Mouse (Mus musculus) MEL-GATA-1-ER (cell line): Measurements from ENCODE around the gene Hapln3.
A peak's percentile ranks its signal among the peaks of the same experiment; 100 is the strongest.

ENCODE experiments used
- DNase-seq: peaks from one replicate; pipeline ENCODE4 v3.0.0-alpha.2; 2012; ENCODE audit warnings: low read depth; ENCODE audit errors: extremely low read depth

The Hapln3 gene

DNA sequence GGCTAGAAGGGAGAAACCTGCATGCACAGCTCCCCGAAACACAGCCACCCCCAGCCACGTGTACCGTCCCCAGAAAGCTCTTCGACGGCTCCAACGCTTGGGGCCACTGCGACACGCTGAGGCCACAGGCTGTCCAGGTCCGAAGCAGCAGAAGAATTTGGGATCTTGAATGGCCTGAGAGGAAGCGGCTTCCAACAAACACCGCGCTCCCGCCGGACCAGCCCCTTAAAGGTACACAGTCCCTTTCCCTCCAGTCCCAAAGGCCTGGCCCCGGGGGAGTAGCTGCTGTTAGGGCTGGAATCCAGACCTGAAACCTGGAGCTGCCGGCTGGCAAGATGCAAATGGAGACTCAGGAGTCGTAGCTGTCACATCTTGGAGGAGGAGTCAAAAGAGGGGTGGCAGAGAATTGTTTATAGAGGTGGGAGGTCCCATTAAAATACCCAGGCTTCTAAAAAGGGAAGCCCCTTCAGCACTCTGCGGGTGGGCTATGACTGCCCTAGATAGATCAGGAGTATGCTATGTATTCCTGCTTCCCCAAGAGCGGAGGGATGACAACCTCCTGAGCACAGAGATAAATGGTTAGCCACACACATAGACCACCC lies at the start of gene Hapln3:
TSS of gene Hapln3 (minus strand) at position 176 of the 602 bp plus-strand sequence.
- DNase-seq: no peak

DNA sequence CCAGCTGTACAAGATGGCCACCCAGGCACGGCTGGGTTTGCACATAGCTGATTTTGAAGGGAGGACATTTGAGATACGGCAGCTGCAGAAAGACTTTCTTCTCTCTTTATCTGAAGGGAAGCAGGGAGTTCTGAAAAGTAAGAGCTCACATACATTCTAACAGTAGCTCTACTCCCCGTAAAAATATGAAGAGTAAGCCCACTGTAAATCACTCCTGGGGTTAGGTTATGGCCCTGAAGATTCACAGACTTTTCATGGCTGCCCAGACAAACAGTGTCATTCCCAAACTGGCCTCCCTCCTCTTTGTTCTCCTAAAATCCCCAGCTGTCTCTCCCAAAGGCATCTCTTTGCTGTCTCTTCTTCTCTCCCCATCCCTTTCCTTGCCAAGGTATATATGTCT lies 43.0 kb upstream of the Hapln3 start:
- no peak for DNase-seq

DNA sequence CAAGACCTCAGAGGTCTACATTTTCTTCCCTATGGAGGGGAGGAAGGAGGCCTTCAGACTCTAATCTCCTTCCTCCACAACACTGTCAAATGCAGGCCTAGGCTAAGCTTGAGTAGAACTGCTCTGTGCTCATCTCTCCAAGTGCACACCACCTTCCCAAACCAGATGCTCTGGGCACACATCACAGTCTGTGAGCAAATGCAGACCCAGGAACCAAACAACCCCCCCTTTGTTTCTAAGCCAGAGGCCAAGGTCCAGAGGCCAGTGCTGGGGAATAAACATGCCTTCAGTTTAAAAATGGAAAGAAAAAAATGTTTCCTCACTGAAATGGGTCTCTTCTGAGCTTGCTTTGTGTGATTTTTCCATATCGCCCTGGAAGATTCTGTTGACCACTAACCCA lies 41.0 kb upstream of the Hapln3 start:
- no peak for DNase-seq

DNA sequence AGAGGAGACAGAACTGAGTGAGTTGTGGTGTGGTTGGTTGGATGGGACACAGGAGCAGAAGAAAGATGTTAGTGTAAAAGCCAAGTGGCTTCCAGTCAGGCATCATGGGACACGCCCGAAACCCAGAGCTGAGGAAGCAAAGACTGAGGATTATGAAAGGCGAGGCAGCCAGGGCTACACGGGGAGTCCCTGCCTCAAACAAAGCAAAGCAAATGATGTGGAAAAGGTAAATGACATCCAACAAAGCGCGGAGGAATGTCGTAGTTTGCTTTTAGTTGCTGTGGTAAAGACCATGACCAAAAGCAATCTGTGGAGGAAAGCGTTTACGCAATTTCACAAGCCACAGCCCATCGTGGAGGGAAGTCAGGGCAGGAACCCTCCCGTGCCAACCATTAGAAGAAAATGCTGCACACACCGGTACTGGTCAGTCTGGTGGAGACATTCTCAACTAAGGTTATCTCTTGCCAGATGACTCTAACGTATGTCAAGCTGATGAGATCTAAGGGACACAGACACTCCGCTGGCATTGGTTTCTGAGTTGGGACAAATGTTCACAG lies 36.3 kb upstream of the Hapln3 start:
- DNase-seq: no peak

DNA sequence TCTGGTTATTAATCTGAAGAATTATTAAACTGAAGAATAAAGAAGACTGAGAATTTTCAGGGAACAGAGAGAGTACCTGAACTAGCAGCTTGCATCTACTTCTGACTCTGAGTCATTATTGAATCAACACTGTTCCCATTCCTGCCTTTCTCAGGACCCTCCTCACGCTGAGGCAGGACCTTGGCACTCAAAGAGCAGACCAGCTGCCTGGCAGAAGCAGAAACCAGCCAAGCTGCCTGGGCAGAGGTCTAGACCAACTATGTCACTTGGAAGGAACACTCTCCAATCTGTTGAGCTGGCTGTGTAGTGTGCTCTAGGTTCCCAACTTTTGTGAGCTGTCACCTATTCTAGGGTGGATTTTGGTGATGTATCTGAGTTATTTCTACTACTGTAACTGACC lies 28.6 kb upstream of the Hapln3 start:
- no peak for DNase-seq

DNA sequence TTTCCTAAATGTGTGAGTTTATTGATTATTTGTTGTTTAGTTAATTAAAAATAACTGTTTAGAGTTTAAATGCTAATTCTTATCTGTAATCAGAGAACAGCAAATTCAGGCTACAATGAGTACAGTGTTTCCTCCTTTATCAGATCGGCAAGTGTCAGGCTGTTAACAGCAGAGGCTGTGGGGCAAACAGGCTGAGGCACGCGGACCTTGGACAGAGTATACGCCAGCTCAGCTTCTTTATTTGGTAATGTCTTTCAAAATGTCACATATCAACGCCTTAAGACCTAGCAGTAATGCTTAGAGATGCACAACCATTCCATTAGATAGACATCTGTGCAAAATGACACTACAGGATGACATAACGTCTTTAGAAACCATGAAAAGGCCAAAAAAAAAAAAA lies 18.7 kb upstream of the Hapln3 start:
- DNase-seq: peak; percentile 4

DNA sequence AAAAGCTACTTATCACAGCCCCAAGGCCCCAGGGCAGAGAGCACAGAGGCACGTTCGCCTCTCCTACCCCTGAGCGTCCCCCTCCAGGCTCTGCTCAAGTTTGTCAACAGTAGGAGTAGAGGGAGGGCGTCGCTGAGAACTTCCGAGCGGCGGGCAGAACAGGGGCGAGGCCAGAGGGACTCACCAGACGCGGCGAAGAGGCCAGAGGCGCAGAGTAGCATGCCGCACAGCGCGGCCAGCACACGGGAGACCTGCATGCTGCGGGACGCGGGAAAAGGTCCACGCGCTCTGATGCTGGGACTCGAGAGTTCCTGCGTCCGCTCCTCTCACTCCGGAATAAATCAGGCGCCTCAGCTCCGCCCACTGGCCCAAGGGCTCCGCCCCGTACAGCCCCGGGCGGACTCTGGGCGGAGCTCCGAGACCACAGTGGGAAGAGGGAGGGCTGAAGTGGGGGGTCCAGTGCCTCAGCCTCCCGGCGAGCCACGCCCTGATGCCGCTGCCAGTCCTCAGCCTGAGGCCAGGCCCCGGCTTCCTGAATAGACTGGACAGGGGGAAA lies 18.0 kb upstream of the Hapln3 start, which contains the start of gene Mfge8:
TSS of gene Mfge8 (minus strand) at position 350 of the 556 bp plus-strand sequence.
- DNase-seq: peak; percentile 50

DNA sequence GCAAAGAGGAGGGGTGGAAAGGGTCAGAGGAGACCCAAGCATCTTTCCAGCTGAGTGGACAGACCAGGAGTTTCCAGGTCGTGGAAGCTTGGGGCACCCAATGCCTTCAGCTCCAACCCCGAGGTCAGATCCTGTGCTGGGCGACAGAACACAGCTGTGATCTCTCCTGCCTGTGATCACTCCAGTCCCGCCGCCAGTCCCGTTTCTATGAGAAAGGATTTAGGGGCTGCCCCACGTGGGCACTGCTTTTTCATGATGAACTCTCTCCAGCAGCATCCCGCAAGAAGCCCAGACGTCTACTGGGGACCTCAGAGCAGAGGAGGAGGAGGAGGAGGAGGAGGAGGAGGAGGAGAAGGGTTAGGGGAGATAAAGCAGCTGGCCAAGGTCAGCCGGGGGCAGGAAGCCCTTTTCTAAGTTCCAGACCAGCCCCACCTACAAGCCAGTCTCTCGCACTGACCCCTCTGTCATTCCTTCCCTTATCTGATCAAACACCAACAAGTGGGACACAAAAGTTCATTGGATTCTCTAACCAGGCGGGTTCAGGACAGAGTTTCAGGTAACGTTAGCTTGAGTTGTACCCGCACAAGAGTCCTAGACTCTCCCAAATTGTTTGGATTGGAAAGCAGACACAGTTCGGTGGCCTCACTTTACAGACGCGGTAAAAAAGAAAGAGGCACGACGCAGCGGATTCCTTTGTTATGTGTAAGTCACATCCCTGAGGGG lies 17.3 kb upstream of the Hapln3 start:
- peak; percentile 6 for DNase-seq

DNA sequence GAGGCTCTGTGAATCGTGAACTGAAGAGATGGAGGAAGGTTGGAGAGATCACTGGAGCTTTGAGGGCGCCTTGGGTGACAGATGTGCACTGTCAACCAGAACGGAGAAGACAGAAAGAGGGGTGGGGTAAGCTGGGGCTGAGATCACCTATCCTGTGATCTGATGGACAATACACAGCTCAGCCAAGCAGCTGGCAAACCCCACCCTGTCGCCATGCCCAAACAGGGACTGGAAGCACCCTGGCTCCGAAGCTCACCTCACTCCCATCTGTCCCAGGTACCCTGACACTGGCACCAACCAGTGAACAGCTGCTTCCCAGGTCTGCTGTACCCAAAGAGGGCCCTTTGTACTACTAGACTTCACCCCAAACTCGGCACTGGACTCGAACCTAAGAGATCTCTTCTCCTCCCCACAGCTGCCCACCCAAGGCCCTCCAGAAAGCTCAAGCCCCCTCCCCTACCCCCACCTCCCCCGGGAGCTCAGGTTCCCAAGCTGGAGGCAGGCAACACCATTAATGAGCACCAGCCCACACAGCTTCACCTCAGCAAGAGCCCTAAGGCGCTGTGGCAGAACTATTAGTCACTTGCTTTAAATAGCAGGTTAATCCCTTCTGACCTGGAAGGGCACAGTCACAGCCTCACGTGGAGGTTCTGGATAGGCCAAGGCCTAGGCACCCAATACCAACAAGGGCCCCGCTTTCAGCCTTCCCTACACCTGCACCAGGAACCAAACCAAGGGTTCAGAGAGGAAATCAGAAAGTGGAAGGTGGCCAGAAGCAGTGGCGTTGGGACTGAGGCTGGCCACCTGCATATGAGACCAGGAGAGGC lies 16.4 kb upstream of the Hapln3 start:
- DNase-seq: no peak

DNA sequence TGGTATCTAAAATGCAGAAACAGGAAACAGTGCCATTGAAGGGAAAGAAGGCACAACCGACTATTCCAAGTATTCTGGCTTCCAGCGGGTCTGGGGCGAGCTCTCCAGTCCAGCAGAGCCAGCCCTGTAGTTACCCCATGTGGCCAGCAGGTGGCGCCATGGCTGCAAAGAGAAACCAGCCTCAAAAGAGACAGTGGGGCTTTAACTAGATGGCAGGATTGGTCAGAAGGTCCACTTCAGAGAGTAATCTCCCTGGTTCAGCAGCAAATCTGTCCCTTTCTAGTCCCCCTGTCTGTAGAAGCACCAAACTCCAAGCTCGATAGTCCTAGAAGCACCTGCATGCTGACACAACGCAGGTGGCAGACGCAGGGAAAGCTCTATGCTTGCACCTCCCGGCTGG lies 10.1 kb upstream of the Hapln3 start:
- DNase-seq: peak; percentile 20

DNA sequence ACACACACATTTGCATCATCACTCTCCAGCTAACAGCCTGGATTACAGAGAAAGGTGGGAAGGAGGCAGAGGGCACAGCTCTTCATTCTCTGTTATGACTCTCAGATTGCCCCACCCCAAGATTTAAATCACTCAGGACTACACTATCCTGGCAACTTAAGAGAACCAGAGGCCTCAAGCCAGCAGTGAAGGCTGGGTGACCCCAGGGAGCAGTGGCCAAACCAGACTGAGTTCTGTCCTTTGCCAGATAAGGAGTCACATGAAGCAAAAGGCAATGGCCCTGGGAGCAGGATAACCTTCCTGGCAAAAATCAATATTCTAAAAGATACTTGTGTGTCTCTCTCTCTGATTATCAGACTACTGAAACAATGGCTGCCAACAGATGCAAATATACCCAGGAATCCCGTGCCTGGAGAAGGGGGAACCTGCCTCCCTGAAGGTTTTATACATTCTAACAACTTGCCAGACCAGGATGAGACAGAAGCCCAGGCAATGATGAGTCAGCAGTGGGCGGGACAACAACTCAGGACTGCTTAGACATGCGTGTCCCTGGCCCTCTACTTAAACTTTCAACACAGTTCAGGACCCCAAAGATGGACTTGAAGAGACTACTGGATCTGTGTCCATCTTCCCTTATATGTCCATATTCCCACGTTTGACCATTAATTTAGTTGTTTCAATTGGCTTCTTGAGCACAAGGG lies 9.2 kb upstream of the Hapln3 start:
- DNase-seq: no peak

DNA sequence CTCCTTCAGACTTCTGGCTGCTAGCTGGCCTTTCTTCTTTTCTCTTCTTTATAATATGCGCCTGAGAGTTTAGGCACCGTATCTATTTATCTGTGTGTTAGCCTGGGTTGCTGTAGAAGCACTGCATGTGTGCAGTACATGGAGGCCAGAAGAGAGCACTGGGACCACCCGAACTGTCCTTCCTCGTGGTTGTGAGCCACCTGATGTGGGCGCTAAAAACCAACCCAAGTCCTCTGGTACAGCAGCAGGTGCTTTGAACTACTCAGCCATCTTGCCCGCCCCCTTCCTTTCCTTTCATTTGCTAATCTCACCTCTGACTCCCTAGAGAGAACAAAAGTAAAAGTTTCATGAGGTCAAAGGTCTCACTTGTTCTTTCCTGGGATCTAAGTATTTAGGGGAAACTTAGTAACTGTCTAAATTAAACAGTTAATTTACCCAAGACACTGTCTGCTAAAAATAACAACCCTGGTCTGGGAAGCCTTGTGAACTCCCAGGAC lies 8.6 kb upstream of the Hapln3 start:
- DNase-seq: no peak

DNA sequence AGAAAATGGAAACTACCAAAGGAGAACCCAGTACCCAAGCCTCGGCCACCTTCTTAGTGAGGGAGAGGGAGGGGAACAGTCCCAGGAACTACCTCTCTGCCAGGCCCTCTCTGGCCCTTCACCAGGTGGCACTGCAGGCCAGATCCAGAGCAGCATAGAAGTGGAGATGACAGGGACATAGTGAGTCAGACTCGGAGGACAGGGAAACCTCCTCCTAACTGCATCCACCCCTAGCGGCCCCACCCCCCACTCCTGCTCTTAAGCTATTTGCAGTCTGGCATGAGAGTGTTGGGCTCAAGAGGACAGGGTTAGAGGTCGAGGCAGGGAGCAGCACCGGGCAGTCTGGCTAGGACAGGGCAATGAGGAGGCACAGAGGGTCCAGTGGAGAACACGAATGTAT lies 2.6 kb upstream of the Hapln3 start:
- DNase-seq: no peak

DNA sequence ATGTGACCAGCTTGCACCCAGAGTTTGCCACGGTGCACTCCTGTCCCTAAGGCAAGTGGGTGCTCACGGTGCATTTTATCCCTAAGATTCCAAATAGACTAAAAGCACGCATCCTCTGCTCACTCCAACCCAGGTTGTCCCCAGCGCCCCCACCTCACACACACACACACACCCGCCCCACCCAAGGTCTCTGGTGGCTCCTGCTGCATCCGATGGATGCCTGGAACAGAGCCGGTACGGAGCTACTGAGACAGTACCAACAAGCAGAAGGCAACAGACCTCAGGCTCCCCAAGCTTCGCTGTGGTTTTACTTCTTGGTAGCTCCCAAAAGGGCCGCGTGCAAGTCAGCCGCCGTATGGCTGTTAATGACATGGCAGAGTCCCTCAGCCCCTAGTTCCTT lies 433 bp downstream of the Hapln3 start:
- DNase-seq: no peak

DNA sequence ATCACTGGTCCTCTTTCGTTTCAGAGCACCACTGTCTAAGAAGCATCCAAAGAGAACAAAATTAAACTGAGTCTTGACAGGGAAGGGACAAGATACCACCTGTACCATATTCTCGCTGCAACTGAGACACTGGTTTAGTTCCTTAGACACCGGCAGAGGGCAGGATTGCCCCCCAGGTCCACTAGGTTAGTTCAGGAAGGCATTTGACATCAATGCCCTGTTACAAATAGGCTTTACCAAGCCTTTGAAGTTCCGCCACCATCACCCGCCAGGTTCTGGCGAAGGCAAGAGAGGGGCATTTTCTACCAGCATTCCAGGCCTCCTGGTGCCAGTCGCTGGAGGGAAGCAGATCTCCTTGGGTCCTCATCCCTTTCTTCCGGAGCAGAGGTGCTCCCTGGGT lies 935 bp downstream of the Hapln3 start:
- no peak for DNase-seq

DNA sequence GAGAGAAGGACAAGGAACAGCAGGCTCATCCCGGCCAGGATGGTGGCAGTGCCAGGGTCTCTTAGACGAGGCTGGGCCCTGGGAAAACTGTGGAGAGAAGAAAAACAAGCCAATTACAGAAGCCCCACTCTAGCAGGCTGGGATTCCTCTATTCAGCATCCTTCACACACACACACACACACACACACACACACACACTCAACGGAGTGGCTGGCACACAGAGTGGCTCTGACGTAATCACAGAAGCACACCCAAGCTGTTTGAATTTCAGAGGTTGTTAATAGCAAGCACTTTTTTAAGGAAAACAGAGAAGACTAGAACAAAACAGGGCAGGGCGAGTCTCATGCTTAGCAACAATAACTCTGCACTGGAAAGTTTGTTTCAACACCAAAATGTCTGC lies 7.4 kb downstream of the Hapln3 start:
- no peak for DNase-seq

DNA sequence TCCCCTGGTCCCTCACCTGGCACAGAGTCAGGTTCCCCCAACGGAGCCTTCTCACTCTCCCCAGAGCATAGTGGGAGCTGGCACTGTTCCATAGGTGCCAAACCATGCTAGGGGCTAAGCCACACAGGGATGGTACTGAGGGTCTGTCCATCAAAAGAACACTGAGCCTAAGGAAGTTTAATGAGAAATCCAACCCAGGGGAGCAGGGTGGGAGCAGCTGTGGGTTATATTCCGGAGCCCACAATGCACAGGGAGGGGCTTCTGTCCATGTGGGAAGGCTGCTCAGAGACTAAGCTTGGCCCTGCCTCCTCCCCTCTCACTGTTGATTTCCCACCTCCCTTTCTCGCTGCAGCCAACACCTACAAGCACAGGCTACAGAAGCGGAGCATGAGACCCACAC lies 17.0 kb downstream of the Hapln3 start:
- DNase-seq: no peak

DNA sequence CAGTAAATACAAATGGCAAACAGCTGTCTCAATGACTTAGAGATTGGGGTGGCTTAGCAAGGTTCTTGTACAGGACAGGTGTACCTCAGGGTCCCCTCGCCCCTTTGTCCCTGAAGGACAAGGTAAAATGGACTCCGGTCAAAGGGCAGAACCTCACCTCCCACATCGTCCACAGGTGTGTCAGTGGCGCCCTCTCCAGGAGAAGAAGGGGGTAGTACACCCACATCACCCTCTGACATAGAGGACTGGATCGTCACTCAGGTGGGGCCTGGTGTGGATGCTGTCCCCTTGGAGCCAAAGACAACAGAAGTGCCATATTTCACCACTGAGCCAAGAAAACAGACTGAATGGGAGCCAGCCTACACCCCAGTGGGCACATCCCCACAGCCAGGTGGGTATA lies 34.3 kb downstream of the Hapln3 start:
- no peak for DNase-seq

DNA sequence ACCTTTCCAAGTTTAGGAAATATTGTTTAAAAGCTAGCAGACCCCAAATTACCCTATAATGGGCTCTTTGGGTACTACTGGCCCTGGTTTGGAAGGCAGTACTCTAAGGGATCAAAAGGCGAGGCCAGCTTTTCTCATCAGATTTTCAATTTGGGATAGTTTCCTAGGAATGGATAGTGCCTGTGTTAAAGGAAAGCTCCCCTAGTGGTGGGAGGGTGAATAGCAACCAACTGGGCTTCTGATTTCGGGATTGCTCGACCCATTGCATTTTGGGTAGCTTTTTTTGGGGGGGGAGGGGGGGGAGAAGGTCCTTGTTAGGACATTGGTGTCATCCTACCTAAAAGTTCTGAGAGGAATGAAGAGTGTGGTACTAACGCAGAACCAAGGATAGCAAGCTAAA lies 41.7 kb downstream of the Hapln3 start:
- DNase-seq: no peak

DNA sequence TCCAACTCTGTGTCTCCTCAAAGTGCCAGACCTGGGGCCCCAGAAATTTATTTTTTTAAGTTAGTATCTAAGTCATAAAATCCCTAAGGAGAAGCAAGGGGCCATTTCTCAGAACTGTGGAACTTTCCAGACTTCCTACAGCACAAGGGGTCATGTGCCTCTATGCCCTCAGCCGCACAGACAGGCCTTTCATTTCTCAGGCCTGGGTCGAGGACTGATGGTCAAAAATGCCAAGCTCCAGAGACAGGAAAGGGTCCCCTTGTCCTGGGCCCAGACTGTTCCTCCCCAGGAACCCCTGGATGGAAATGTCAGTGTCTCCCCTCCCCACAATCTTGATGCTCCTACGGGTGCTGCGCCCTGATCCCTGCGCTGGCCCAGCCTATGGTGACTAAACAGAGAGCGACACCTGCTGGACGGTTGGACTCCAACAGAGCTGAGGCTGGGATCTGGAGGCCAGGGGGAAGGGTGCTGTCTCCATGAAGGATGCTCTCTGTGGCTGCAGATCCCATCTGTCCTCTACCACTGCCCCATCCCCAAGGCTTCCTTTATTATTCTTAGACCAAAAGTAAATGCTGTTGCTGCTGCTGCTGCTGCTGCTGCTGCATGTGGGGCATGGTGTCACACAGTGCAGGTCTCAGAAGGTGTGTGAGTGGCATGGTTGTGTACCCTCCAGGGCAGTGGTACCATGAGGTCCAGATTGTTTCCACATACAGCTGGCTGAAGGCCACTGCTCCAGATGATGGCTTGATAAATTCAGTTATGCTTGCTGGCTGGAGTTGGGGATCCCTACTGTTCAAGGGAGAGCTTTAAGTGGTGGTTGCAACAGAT lies 50.0 kb downstream of the Hapln3 start:
- peak; percentile 2 for DNase-seq
